Mouse (Mus musculus) cortical plate, adult 2 months (tissue): ENCODE results near the gene Tmed6.

Experiments used
- CTCF ChIP-seq: fragments of 200-500 bp; IDR thresholded peaks from 2 replicates; pipeline ENCODE4 v1.5.1; 2011; ENCODE audit warnings: mild to moderate bottlenecking, control low read depth, low read length; ENCODE audit not compliant: insufficient read depth; ENCODE audit errors: extremely low read depth
- POLR2A ChIP-seq: fragments of 200-500 bp; IDR thresholded peaks from 2 replicates; pipeline ENCODE4 v1.6.1; 2011; ENCODE audit warnings: mild to moderate bottlenecking, low read length, control low read depth; ENCODE audit not compliant: insufficient read depth; ENCODE audit errors: extremely low read depth

DNA sequence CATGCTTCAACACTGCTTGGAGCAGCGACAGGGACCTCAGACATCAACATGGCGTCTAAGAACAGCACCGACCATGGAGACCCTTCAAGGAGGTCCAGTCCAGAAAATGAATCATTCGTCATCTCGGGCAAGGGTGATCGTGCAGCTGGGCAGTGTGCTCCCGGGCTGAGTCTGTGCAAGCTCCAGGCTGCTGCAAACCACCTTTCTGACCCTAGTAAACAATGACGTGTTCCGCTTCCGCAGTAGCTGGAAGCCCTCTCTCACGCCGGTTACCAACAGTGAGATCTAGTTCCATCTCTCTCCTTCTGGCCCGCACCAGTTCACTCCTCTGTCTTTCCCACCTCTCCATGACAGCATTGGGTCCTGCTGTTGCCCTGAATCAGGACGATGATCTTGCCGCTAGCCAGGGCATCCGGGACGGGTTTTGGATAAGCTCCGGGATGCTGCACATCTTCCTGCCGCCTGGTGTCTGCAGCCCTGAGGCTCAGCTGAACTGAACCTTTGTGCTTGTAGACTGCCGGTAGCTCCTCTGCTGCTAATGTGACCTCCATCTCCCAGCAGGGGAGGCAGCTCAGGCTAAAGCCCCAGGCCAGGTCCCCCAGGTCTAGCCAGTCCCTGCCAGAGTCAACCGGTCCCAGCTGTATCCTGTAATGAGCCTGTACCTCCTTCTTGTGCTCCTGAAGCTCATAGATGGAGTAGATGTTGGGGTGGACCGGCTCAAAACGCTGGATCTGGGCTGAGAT is 43.7 kb upstream of the Tmed6 start:
- TF ChIP-seq POLR2A (no peak), CTCF (no peak)
